Mouse (Mus musculus) midbrain, embryonic 10.5 days (tissue): ENCODE measurements at regions not wholly inside any gene's neighbourhood (a gene's known extent, or its start where the extent isn't known, plus 50 kb on each side); places are given as distances from the start of the nearest gene placed in this dataset.
A peak's percentile ranks its signal among the peaks of the same experiment; 100 is the strongest.

Source experiments
- DNase-seq: peaks from one replicate; pipeline ENCODE4 v3.0.0-alpha.2; 2017; ENCODE audit warnings: low spot score
- H3K27ac ChIP-seq: fragments of 300-500 bp; sonication (generic); replicated peaks from 2 replicates; pipeline ENCODE4 v1.5.1; 2016; ENCODE audit warnings: mild to moderate bottlenecking
- H3K27me3 ChIP-seq: fragments of 300-500 bp; sonication (generic); 2 replicates; pipeline ENCODE4 v1.6.1; 2016; ENCODE audit warnings: low read depth, mild to moderate bottlenecking; ENCODE audit not compliant: poor library complexity, severe bottlenecking
- H3K36me3 ChIP-seq: fragments of 300-500 bp; sonication (generic); 2 replicates; pipeline ENCODE4 v1.6.1; 2016; ENCODE audit warnings: mild to moderate bottlenecking, moderate library complexity
- H3K4me1 ChIP-seq: fragments of 300-500 bp; sonication (generic); 2 replicates; pipeline ENCODE4 v1.6.1; 2016
- H3K4me3 ChIP-seq: fragments of 300-500 bp; sonication (generic); 2 replicates; pipeline ENCODE4 v1.5.1; 2016; ENCODE audit warnings: mild to moderate bottlenecking, moderate library complexity
- H3K9me3 ChIP-seq: fragments of 300-500 bp; sonication (generic); replicated peaks from 2 replicates; pipeline ENCODE4 v1.6.1; 2016; ENCODE audit warnings: mild to moderate bottlenecking
- WGBS: fragments of 180-500 bp; shearing (Covaris S2); methylation state at CpG from one replicate; pipeline ENCODE4 v1.1.7; 2016; 5-methylcytosine and 5-hydroxymethylcytosine counted together

- Histone ChIP-seq H3K9me3 (peaks cover 35% of the 10 kb centered on the region), H3K27ac (peak overlapping the region; percentile 14), H3K4me3 (no peak overlapping the region), H3K27me3 (0 out of 2 replicates have a peak, but pooled peaks cover 6% of the 10 kb centered on the region), H3K4me1 (peaks cover 32% of the 10 kb centered on the region), H3K36me3 (no peaks in the 10 kb centered on the region)
- WGBS, result 59% methylated on average over 12 of the region's 12 CpGs
- peak; percentile 33 for DNase-seq
These were observed 208.9 kb upstream of the Kcnab2 start for GRCm38 (mm10) chr4:152686509-152687081.

- H3K36me3 ChIP-seq, result no peaks in the 10 kb centered on the region
- no peaks in the 10 kb centered on the region for H3K27me3 ChIP-seq
- peaks cover 22% of the 10 kb centered on the region for H3K4me1 ChIP-seq
- H3K4me3 ChIP-seq, result no peak overlapping the region
- 63% methylated on average over 11 of the region's 11 CpGs for WGBS
- H3K9me3 ChIP-seq, result peaks cover 22% of the 10 kb centered on the region; the same call in 1 of the 2 replicates
- peak overlapping the region; percentile 65 for H3K27ac ChIP-seq
- peak; percentile 42 for DNase-seq
These were observed 196.5 kb upstream of the Kcnab2 start for GRCm38 (mm10) chr4:152674140-152674539.

GRCm38 (mm10) chr4:152663482-152663881, 185.8 kb upstream of the Kcnab2 start:
- DNase-seq, result peak; percentile 38
- 44% methylated on average over 8 of the region's 8 CpGs for WGBS
- no peaks in the 10 kb centered on the region for H3K36me3 ChIP-seq
- H3K27me3 ChIP-seq, result no peaks in the 10 kb centered on the region
- H3K4me1 ChIP-seq, result peaks cover 5% of the 10 kb centered on the region
- no peak overlapping the region for H3K27ac ChIP-seq
- peaks cover 13% of the 10 kb centered on the region for H3K9me3 ChIP-seq
- H3K4me3 ChIP-seq, result no peak overlapping the region

- peaks cover 3% of the 10 kb centered on the region for H3K4me1 ChIP-seq
- H3K9me3 ChIP-seq, result peaks cover 13% of the 10 kb centered on the region
- H3K27me3 ChIP-seq, result no peaks in the 10 kb centered on the region
- DNase-seq, result no peak
- no peaks in the 10 kb centered on the region for H3K36me3 ChIP-seq
- H3K4me3 ChIP-seq, result no peak overlapping the region
- WGBS, result 95% methylated on average over 12 of the region's 12 CpGs
- H3K27ac ChIP-seq, result no peak overlapping the region
These were observed 185.4 kb upstream of the Kcnab2 start for GRCm38 (mm10) chr4:152663069-152663468.

GRCm38 (mm10) chr4:152662439-152662838, 184.8 kb upstream of the Kcnab2 start:
- peaks cover 3% of the 10 kb centered on the region; the same call in 1 of the 2 replicates for H3K4me1 ChIP-seq
- H3K27ac ChIP-seq, result no peak overlapping the region
- no peaks in the 10 kb centered on the region for H3K36me3 ChIP-seq
- peaks cover 13% of the 10 kb centered on the region for H3K9me3 ChIP-seq
- H3K27me3 ChIP-seq, result no peaks in the 10 kb centered on the region
- H3K4me3 ChIP-seq, result no peak overlapping the region
- no peak for DNase-seq
- WGBS, result 92% methylated on average over 11 of the region's 11 CpGs

GRCm38 (mm10) chr4:152650198-152650597, 172.5 kb upstream of the Kcnab2 start:
- no peaks in the 10 kb centered on the region for H3K36me3 ChIP-seq
- no peak for DNase-seq
- no peaks in the 10 kb centered on the region for H3K9me3 ChIP-seq
- H3K27me3 ChIP-seq, result no peaks in the 10 kb centered on the region
- 81% methylated on average over 8 of the region's 8 CpGs for WGBS
- no peak overlapping the region for H3K4me3 ChIP-seq
- no peak overlapping the region for H3K27ac ChIP-seq
- peaks cover 5% of the 10 kb centered on the region for H3K4me1 ChIP-seq

GRCm38 (mm10) chr4:152647620-152648019, 169.9 kb upstream of the Kcnab2 start:
- 64% methylated on average over 7 of the region's 7 CpGs for WGBS
- H3K4me1 ChIP-seq, result peaks cover 9% of the 10 kb centered on the region
- H3K9me3 ChIP-seq, result no peaks in the 10 kb centered on the region
- no peak overlapping the region for H3K27ac ChIP-seq
- no peak overlapping the region for H3K4me3 ChIP-seq
- no peaks in the 10 kb centered on the region for H3K27me3 ChIP-seq
- peak; percentile 31 for DNase-seq
- no peaks in the 10 kb centered on the region for H3K36me3 ChIP-seq

- Histone ChIP-seq H3K36me3 (no peaks in the 10 kb centered on the region), H3K4me1 (peaks cover 14% of the 10 kb centered on the region), H3K9me3 (no peaks in the 10 kb centered on the region), H3K4me3 (no peak overlapping the region), H3K27me3 (no peaks in the 10 kb centered on the region), H3K27ac (no peak overlapping the region)
- DNase-seq, result no peak
- 93% methylated on average over 14 of the region's 14 CpGs for WGBS
These were observed 169.4 kb upstream of the Kcnab2 start for GRCm38 (mm10) chr4:152647084-152647483.

GRCm38 (mm10) chr4:152637088-152637487, 159.4 kb upstream of the Kcnab2 start:
- 63% methylated on average over 6 of the region's 6 CpGs for WGBS
- H3K36me3 ChIP-seq, result no peaks in the 10 kb centered on the region
- peaks cover 27% of the 10 kb centered on the region for H3K4me1 ChIP-seq
- 0 out of 2 replicates have a peak overlapping the region, but pooled peaks have one; percentile 18 for H3K27ac ChIP-seq
- DNase-seq, result no peak
- H3K9me3 ChIP-seq, result no peaks in the 10 kb centered on the region
- peaks cover 11% of the 10 kb centered on the region; the same call in 1 of the 2 replicates for H3K27me3 ChIP-seq
- H3K4me3 ChIP-seq, result no peak overlapping the region

- 68% methylated on average over 6 of the region's 6 CpGs for WGBS
- Histone ChIP-seq H3K4me3 (no peak overlapping the region), H3K4me1 (peaks cover 17% of the 10 kb centered on the region), H3K27me3 (peaks cover 11% of the 10 kb centered on the region; the same call in 1 of the 2 replicates), H3K9me3 (no peaks in the 10 kb centered on the region), H3K36me3 (no peaks in the 10 kb centered on the region), H3K27ac (0 out of 2 replicates have a peak overlapping the region, but pooled peaks have one; percentile 28)
- no peak for DNase-seq
These were observed 156.2 kb upstream of the Kcnab2 start for GRCm38 (mm10) chr4:152633896-152634295.

GRCm38 (mm10) chr4:152628111-152628510, 150.4 kb upstream of the Kcnab2 start:
- DNase-seq, result no peak
- Histone ChIP-seq H3K27ac (no peak overlapping the region), H3K36me3 (no peaks in the 10 kb centered on the region), H3K4me1 (peaks cover 48% of the 10 kb centered on the region), H3K27me3 (peaks cover 22% of the 10 kb centered on the region; the same call in 1 of the 2 replicates), H3K4me3 (no peak overlapping the region), H3K9me3 (no peaks in the 10 kb centered on the region)
- WGBS, result 87% methylated on average over 4 of the region's 4 CpGs

- peak; percentile 80 for DNase-seq
- Histone ChIP-seq H3K27ac (peak overlapping the region; percentile 70), H3K27me3 (peaks cover 26% of the 10 kb centered on the region; the same call in 1 of the 2 replicates), H3K4me3 (peak overlapping the region; percentile 32), H3K36me3 (no peaks in the 10 kb centered on the region), H3K4me1 (peaks cover 52% of the 10 kb centered on the region), H3K9me3 (no peaks in the 10 kb centered on the region)
- 3% methylated on average over 22 of the region's 22 CpGs for WGBS
These were observed 147.6 kb upstream of the Kcnab2 start for GRCm38 (mm10) chr4:152625032-152626003.
